Mouse (Mus musculus) layer of hippocampus, postnatal 25 days (tissue): ENCODE data around the gene Dennd1a. TPM values are rescaled to one million over a fixed set of nuclear protein-coding genes. Genes with fewer than 3 reads are reported as not detected.

Source experiments
- DNase-seq, 2 experiments: peaks; one replicate each; pipeline ENCODE4 v3.0.0; 2022; ENCODE audit warnings: mixed read lengths in 2 of 2, low spot score in 1 of 2; ENCODE audit errors: extremely low spot score in 1 of 2
- total RNA-seq, 2 experiments: library from RNA; stranded (reverse); gene quantifications; 2 replicates each; pipeline ENCODE4 v1.2.3; 2021

Dennd1a gene
- total RNA-seq, 2 experiments from 2014 or later: 73.5 to 77.3 TPM

GRCm38 (mm10) chr2:37925413-37926132 is 361.6 kb downstream of the Dennd1a start:
- DNase-seq: peak in 1 of 2 experiments; percentile 74

GRCm38 (mm10) chr2:37908721-37909506 is 378.3 kb downstream of the Dennd1a start:
- no peak for DNase-seq

- no peak for DNase-seq
Observed at GRCm38 (mm10) chr2:37908296-37908695, 378.9 kb downstream of the Dennd1a start.

- DNase-seq: no peak
Observed at GRCm38 (mm10) chr2:37906261-37906660, 380.9 kb downstream of the Dennd1a start.

GRCm38 (mm10) chr2:37903286-37903685 is 383.9 kb downstream of the Dennd1a start:
- peak in 1 of 2 experiments; percentile 19 for DNase-seq

- no peak for DNase-seq
Observed at GRCm38 (mm10) chr2:37883214-37883613, 404.0 kb downstream of the Dennd1a start.

GRCm38 (mm10) chr2:37881262-37881913 is 405.8 kb downstream of the Dennd1a start:
- no peak for DNase-seq

GRCm38 (mm10) chr2:37879697-37880096 is 407.5 kb downstream of the Dennd1a start:
- no peak for DNase-seq

GRCm38 (mm10) chr2:37872791-37873190 is 414.4 kb downstream of the Dennd1a start:
- no peak for DNase-seq

GRCm38 (mm10) chr2:37869628-37870027 is 417.6 kb downstream of the Dennd1a start:
- no peak for DNase-seq

- DNase-seq: no peak
Observed at GRCm38 (mm10) chr2:37867387-37867786, 419.8 kb downstream of the Dennd1a start.

- DNase-seq: no peak
Observed at GRCm38 (mm10) chr2:37857472-37857871, 429.7 kb downstream of the Dennd1a start.

- DNase-seq: no peak
Observed at GRCm38 (mm10) chr2:37856955-37857354, 430.2 kb downstream of the Dennd1a start.

- DNase-seq: no peak
Observed at GRCm38 (mm10) chr2:37855226-37855625, 432.0 kb downstream of the Dennd1a start.

GRCm38 (mm10) chr2:37853878-37854435 is 433.2 kb downstream of the Dennd1a start:
- no peak for DNase-seq

- DNase-seq: no peak
Observed at GRCm38 (mm10) chr2:37850626-37851025, 436.6 kb downstream of the Dennd1a start.

- DNase-seq: no peak
Observed at GRCm38 (mm10) chr2:37849357-37849756, 437.8 kb downstream of the Dennd1a start.

- DNase-seq: no peak
Observed at GRCm38 (mm10) chr2:37842719-37843118, 444.5 kb downstream of the Dennd1a start.

GRCm38 (mm10) chr2:37842151-37842569 is 445.0 kb downstream of the Dennd1a start:
- DNase-seq: no peak

GRCm38 (mm10) chr2:37839922-37840321 is 447.3 kb downstream of the Dennd1a start:
- DNase-seq: no peak
